Mouse (Mus musculus) kidney, adult 2 months (tissue): ENCODE data around the gene Gm49393.

Experiments
- CTCF ChIP-seq: fragments of 200-500 bp; conservative IDR thresholded peaks from 2 replicates; pipeline ENCODE4 v1.5.1; 2011; ENCODE audit warnings: low read depth, mild to moderate bottlenecking, control low read depth, low read length, moderate library complexity, mixed read lengths; ENCODE audit not compliant: insufficient read depth, insufficient read length
- POLR2A ChIP-seq: fragments of 200-500 bp; IDR thresholded peaks from one replicate; pipeline ENCODE4 v1.6.1; 2011; ENCODE audit warnings: low read depth, low read length, control low read depth

DNA sequence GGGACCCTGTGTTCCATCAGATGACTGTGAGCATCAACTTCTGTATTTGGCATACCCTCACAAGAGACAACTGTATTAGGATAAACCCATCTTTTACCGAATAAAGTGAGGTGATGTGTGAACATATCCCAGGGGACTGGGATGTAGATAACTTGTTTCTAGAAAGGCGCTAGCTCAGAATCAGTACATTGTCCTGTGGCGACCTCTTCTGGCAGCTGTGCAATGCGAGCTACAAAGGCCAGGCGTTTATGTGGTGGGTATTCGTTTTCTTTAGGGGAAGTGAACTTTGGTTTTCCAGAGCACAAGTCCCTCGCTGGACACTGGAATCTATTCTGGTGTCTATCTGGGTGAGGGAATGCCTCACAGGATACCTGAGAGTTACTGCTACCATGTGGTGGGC is 115.9 kb downstream of the Gm49393 start:
- TF ChIP-seq POLR2A (no peak), CTCF (peak; percentile 77)
